Mouse (Mus musculus): ENCODE measurements around the gene Capn10. TPM values are rescaled to one million over a fixed set of nuclear protein-coding genes. Genes with fewer than 3 reads are reported as not detected.
"Not testable (repeated sequence)": the region's sequence is repeated elsewhere in the genome, so short reads cannot be mapped to it uniquely, and the experiment has no call there.

The Capn10 gene
- polyA plus RNA-seq, 1 experiment: 6.8 TPM

DNA sequence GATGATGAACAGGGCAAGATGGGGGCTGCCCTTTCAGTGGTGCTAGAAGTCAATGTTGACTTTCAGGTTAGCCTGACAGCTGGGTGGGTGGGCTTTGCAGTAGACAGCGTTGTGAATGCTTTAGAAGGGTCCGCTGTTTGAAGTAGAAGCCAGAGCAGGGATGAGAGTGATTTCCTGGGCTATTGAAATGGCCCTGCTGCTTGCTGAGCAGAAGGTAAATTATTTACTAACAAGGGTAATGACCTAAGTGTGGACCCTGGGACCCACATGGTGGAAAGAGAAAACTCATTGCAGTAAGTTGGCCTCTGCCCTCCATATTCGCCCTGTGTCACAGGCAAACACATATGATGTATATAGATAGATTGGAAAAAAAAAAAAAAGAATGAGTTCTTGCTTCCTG is 2.3 kb downstream of the Capn10 start:
- Histone ChIP-seq H3K4me3 (ENCODE audit: insufficient read depth, low read depth, low read length) (no peak overlapping the region), H3K4me1 (ENCODE audit: control insufficient read depth, insufficient read depth, insufficient read length, low read length) (peaks cover 7% of the 10 kb centered on the region; the same call in 1 of the 2 replicates), H3K27ac (replicated peaks; ENCODE audit: low read depth, low read length) (no peak overlapping the region)

DNA sequence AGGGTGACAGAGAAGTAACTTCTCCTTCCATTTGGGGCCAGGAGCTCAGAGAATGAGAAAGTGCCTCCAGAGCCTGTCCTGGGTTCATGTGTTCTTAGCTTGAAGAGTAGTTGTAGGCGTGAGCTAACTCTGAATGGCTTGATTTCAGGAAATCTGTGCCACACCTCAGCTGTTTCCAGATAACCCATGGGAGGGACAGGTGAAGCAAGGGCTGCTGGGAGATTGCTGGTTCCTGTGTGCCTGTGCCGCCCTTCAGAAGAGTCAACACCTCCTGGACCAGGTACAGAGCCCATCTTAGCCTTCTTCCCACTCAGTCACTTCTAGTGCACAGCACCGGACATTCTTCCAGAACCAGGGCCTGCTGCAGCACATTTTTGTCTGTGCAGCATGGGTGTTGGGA is 3.6 kb downstream of the Capn10 start:
- no peak overlapping the region for H3K4me3 ChIP-seq (ENCODE audit: insufficient read depth, low read depth, low read length)
- no peak overlapping the region for H3K27ac ChIP-seq (replicated peaks; ENCODE audit: low read depth, low read length)
- H3K4me1 ChIP-seq (ENCODE audit: control insufficient read depth, insufficient read depth, insufficient read length, low read length): peaks cover 7% of the 10 kb centered on the region; the same call in 1 of the 2 replicates

GRCm38 (mm10) chr1:92939746-92940145 is 5.6 kb downstream of the Capn10 start:
- Histone ChIP-seq H3K27ac (replicated peaks; ENCODE audit: low read depth, low read length) (no peak overlapping the region), H3K4me3 (ENCODE audit: insufficient read depth, low read depth, low read length) (no peak overlapping the region), H3K4me1 (ENCODE audit: control insufficient read depth, insufficient read depth, insufficient read length, low read length) (peaks cover 3% of the 10 kb centered on the region; the same call in 1 of the 2 replicates)

GRCm38 (mm10) chr1:92943219-92943989 is 9.2 kb downstream of the Capn10 start:
- Histone ChIP-seq H3K27ac (replicated peaks; ENCODE audit: low read depth, low read length) (no peak overlapping the region), H3K4me3 (ENCODE audit: insufficient read depth, low read depth, low read length) (no peak overlapping the region), H3K4me1 (ENCODE audit: control insufficient read depth, insufficient read depth, insufficient read length, low read length) (no peaks in the 10 kb centered on the region)

- H3K4me1 ChIP-seq (ENCODE audit: control insufficient read depth, insufficient read depth, insufficient read length, low read length): no peaks in the 10 kb centered on the region
These were observed 13.8 kb downstream of the Capn10 start for GRCm38 (mm10) chr1:92947966-92948365.

DNA sequence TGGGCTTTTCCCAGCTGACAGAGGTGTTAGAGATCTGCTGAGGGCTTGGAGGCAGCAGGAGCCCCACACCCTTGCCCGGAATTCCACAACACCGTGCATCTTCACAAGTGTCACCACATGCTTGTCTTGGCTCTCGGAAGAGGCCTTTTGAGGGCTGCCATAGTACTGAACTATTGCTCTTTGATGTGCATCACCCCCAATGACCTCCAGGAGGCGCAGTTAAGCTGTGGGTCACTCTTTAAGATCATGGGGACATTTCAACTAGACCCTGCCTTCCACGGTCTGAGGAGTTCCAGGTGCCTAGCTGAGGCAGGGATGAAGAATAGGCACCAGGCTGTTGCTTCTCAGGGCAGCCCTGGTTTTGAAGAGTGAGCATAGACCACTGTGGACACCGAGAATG is 15.2 kb downstream of the Capn10 start:
- H3K4me1 ChIP-seq (ENCODE audit: control insufficient read depth, insufficient read depth, insufficient read length, low read length): no peaks in the 10 kb centered on the region
- no peak overlapping the region for H3K4me3 ChIP-seq (ENCODE audit: insufficient read depth, low read depth, low read length)
- H3K27ac ChIP-seq (replicated peaks; ENCODE audit: low read depth, low read length): no peak overlapping the region

More at GRCm38 (mm10) chr1:92947966-92948365, 13.8 kb downstream of the Capn10 start:
- H3K27ac ChIP-seq (replicated peaks; ENCODE audit: low read depth, low read length): no peak overlapping the region
- no peak overlapping the region for H3K4me3 ChIP-seq (ENCODE audit: insufficient read depth, low read depth, low read length)

- Histone ChIP-seq H3K4me1 (ENCODE audit: control insufficient read depth, insufficient read depth, insufficient read length, low read length) (no peaks in the 10 kb centered on the region), H3K27ac (replicated peaks; ENCODE audit: low read depth, low read length) (no peak within 1 kb of the TSS), H3K4me3 (ENCODE audit: insufficient read depth, low read depth, low read length) (no peak within 1 kb of the TSS)
These were observed 16.4 kb downstream of the Capn10 start, which contains the start of gene Gpr35 for GRCm38 (mm10) chr1:92950607-92951006. Gene Gpr35, plus strand, starts transcription at chr1:92950865.

DNA sequence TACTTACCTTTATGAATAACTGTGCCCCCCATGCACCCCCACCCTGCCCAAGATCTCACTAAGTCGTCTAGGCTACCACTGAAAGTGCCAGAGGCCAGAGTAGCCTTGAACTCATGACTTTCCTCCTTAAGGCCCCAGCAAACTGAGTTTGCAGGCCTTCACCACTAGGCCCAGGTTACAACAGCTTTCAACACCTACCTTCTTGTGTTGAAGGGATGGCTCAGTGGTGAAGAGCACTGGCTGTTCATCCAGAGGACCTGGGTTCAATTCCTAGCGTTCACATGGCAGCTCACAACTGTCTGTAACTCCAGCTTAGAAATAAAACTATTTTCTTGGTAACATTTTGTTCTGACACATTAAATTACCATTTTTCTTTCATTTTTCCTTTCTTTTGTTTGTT is 19.5 kb downstream of the Capn10 start:
- H3K4me1 ChIP-seq (ENCODE audit: control insufficient read depth, insufficient read depth, insufficient read length, low read length): no peaks in the 10 kb centered on the region
- no peak overlapping the region for H3K27ac ChIP-seq (replicated peaks; ENCODE audit: low read depth, low read length)
- H3K4me3 ChIP-seq (ENCODE audit: insufficient read depth, low read depth, low read length): no peak overlapping the region

DNA sequence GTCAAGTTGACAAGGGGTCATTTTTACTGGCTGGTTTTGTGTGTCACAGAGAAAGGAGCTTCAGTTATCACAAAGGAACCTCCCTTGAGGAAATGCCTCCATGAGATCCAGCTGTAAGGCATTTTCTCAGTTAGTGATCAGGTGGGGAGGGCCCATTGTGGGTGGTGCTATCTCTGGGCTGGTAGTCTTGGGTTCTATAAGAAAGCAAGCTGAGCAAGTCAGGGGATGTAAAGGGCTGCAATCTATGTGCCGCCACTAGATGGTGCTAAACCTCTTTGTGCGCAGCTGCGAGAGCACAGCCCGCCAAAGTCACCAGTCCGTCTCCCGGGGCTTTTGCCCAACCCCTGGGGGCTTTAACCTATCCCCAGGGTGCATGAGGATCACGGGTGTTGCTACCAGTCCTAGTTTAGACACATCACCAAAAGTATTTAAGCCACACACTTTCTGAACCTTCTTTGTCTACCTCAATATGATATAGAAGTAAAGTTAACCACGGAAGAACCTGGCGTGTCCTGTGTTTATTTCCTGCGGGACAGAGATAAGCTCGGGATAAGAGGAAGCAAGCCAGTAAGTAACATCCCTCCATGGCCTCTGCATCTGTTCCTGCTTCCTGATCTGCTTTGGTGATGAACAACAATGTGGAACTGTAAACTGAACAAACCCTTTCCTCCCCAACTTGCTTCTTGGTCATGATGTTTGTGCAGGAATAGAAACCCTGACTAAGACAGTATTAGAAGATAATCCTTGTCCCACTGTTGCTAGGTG is 22.6 kb downstream of the Capn10 start:
- not testable (repeated sequence) for H3K27ac ChIP-seq (replicated peaks; ENCODE audit: low read depth, low read length); H3K4me1 ChIP-seq (ENCODE audit: control insufficient read depth, insufficient read depth, insufficient read length, low read length)
- peak overlapping the region; percentile 25 for H3K4me3 ChIP-seq (ENCODE audit: insufficient read depth, low read depth, low read length)

DNA sequence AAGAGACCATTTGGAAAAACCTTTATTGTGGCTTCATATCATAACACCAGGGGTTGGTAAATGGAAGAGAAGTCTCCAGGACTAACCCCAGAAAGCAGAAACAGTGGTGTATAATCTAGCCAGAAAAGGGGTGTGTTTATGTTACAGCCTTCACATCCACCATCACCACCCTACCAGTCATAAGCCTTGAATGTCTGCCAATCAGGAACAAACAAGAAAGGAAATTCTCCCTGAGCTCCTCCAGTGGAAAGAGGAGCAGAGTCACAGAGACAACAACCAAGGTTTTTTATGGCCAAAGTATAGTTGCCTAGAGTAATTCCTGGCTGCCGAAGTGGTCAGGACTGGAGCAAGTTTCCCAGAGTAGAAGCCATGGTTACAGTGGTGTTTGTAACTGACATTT is 24.8 kb downstream of the Capn10 start:
- Histone ChIP-seq H3K4me3 (ENCODE audit: insufficient read depth, low read depth, low read length) (no peak overlapping the region), H3K4me1 (ENCODE audit: control insufficient read depth, insufficient read depth, insufficient read length, low read length) (no peaks in the 10 kb centered on the region), H3K27ac (replicated peaks; ENCODE audit: low read depth, low read length) (no peak overlapping the region)

DNA sequence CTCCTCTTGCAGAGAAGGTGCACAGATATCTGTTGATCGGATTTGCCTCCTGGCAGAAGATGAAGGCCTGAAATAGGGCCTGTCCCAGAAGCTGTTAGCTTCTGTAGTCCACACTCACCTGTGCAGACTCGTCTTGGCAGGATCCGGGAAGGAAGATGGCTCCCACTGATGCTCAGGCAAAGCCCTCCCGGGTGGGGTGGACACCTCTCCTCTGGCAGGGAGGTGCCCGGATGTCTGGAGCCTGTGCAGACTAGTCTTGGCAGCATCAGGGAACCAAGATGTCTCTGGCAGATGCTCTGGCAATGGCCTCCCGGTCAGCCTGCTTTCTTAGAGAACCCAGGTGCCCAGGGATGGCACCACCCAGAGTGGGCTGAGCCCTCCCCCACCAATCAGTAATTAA is 36.6 kb downstream of the Capn10 start:
- H3K4me3 ChIP-seq (ENCODE audit: insufficient read depth, low read depth, low read length); H3K4me1 ChIP-seq (ENCODE audit: control insufficient read depth, insufficient read depth, insufficient read length, low read length); H3K27ac ChIP-seq (replicated peaks; ENCODE audit: low read depth, low read length): not testable (repeated sequence)

DNA sequence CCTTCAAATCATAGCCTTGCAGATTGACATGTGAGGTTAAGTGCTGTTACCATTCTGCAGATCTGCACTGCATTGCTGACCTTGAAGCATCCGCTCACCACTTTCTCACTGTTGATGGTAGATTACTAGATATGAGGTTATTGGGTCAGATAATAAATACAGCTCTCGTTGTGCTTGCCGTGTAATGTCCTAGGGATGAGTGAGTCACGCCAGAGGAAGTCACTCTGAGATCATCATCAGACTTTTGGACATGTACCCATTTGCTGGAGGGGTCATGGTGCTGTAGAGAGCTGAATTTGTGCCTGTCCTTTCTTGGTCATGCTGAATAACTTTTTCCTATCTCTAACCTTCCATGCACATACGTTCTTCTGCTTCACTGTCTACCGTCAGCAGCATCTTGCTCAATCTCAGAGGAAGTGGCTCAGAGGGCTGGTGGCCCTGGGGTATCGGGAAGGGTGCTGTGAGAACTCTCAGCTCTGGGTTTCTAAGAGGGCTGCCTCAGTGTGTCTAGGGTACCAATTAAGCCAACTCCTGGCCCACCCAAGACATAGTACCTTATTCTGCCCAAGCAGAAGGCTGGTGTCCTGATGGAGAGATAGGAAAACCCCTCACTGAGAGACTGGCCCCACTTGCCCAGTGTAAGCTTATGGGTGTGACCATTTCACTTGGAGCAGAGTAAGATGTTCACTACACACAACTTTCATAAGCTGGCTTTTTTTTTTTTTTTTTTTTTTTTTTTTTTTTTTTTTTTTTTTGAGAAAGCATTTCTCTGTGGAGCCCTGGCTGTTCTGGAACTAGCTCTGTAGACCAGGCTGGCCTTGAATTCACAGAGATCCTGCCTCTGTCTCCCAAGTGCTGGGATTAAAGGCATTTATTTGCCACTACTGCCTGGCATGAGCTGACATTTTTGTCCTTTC is 38.0 kb downstream of the Capn10 start:
- H3K4me1 ChIP-seq (ENCODE audit: control insufficient read depth, insufficient read depth, insufficient read length, low read length): no peaks in the 10 kb centered on the region; the same call in 1 of the 2 replicates
- H3K4me3 ChIP-seq (ENCODE audit: insufficient read depth, low read depth, low read length): no peak overlapping the region
- peak overlapping the region; percentile 45; the same call in 1 of the 2 replicates for H3K27ac ChIP-seq (replicated peaks; ENCODE audit: low read depth, low read length)

DNA sequence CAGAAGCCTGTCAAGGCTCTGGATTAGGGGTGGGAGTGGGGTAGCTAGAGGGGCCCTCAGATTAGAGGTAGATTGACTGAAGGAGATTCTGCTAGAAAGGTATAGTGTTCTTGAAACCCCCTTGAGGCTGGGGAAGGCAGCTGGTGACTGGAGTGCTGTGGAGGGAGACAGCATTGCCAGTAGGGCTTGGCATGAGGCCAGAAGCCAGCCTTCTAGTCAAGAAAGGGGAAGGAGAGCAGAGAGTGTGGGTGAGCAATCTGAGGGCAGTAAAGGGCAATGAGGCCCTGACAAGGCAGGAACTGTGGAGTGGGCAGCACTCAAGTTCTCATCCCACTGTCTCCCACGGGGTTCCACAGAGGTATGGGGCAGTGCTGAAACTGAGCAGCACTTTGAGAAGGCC is 38.7 kb downstream of the Capn10 start:
- H3K4me3 ChIP-seq (ENCODE audit: insufficient read depth, low read depth, low read length): no peak overlapping the region
- H3K4me1 ChIP-seq (ENCODE audit: control insufficient read depth, insufficient read depth, insufficient read length, low read length): no peaks in the 10 kb centered on the region; the same call in 1 of the 2 replicates
- 0 out of 2 replicates have a peak overlapping the region, but pooled peaks have one; percentile 12 for H3K27ac ChIP-seq (replicated peaks; ENCODE audit: low read depth, low read length)

GRCm38 (mm10) chr1:92976141-92976566 is 42.0 kb downstream of the Capn10 start:
- Histone ChIP-seq H3K27ac (replicated peaks; ENCODE audit: low read depth, low read length) (no peak overlapping the region), H3K4me3 (ENCODE audit: insufficient read depth, low read depth, low read length) (no peak overlapping the region), H3K4me1 (ENCODE audit: control insufficient read depth, insufficient read depth, insufficient read length, low read length) (peaks cover 17% of the 10 kb centered on the region)

- no peak overlapping the region for H3K27ac ChIP-seq (replicated peaks; ENCODE audit: low read depth, low read length)
These were observed 44.5 kb downstream of the Capn10 start for GRCm38 (mm10) chr1:92978645-92979044.

More at GRCm38 (mm10) chr1:92978645-92979044, 44.5 kb downstream of the Capn10 start:
- Histone ChIP-seq H3K4me1 (ENCODE audit: control insufficient read depth, insufficient read depth, insufficient read length, low read length) (peaks cover 22% of the 10 kb centered on the region), H3K4me3 (ENCODE audit: insufficient read depth, low read depth, low read length) (no peak overlapping the region)

Measured in brown adipose tissue, adult 24 weeks (tissue).